Mouse (Mus musculus) liver, postnatal 0 days (tissue): ENCODE results near the gene Zan. TPM values are rescaled to one million over a fixed set of nuclear protein-coding genes. Genes with fewer than 3 reads are reported as not detected.
A peak's percentile ranks its signal among the peaks of the same experiment; 100 is the strongest.

ENCODE experiments used
- ATAC-seq: fragments of 200-750 bp; cut with Nextera tagmentation; 2 replicates; pipeline ENCODE4 v1.8.0; 2017; ENCODE audit warnings: mild to moderate bottlenecking, moderate library complexity
- DNase-seq: peaks from one replicate; pipeline ENCODE4 v3.0.0-alpha.2; 2016
- H3K27ac ChIP-seq: fragments of 300-500 bp; sonication (generic); 2 replicates; pipeline ENCODE4 v1.5.1; 2014; ENCODE audit warnings: antibody characterized with exemption, moderate library complexity, mild to moderate bottlenecking, low read depth
- H3K27me3 ChIP-seq: fragments of 300-500 bp; sonication (generic); 2 replicates; pipeline ENCODE4 v1.6.1; 2014; ENCODE audit warnings: low read length, control low read depth, mixed read lengths; ENCODE audit not compliant: insufficient read depth
- H3K36me3 ChIP-seq: fragments of 300-500 bp; sonication (generic); replicated peaks from 2 replicates; pipeline ENCODE4 v1.6.1; 2014; ENCODE audit warnings: mild to moderate bottlenecking, control low read depth, low read length, moderate library complexity, mixed read lengths; ENCODE audit not compliant: insufficient read depth
- H3K4me1 ChIP-seq: fragments of 300-500 bp; sonication (generic); 2 replicates; pipeline ENCODE4 v1.6.1; 2014; ENCODE audit warnings: antibody characterized with exemption, mild to moderate bottlenecking, control low read depth; ENCODE audit not compliant: insufficient read depth
- H3K4me2 ChIP-seq: fragments of 300-500 bp; sonication (generic); 2 replicates; pipeline ENCODE4 v1.6.1; 2014; ENCODE audit warnings: low read depth, mild to moderate bottlenecking, low read length, moderate library complexity, mixed read lengths
- H3K4me3 ChIP-seq: fragments of 300-500 bp; sonication (generic); 2 replicates; pipeline ENCODE4 v1.5.1; 2014; ENCODE audit warnings: low read depth, low read length
- H3K9ac ChIP-seq: fragments of 300-500 bp; sonication (generic); replicated peaks from 2 replicates; pipeline ENCODE4 v1.6.1; 2014; ENCODE audit warnings: mild to moderate bottlenecking, moderate library complexity
- H3K9me3 ChIP-seq: fragments of 300-500 bp; sonication (generic); 2 replicates; pipeline ENCODE4 v1.6.1; 2016; ENCODE audit warnings: mild to moderate bottlenecking, control low read depth, low read length, mixed read lengths
- CTCF ChIP-seq: sonication (generic); IDR thresholded peaks from 2 replicates; pipeline ENCODE4 v1.5.1; 2016; ENCODE audit warnings: antibody characterized with exemption, low read depth
- EP300 ChIP-seq: IDR thresholded peaks from 2 replicates; pipeline ENCODE4 v1.6.1; 2016; ENCODE audit warnings: antibody characterized with exemption, low read depth, mild to moderate bottlenecking
- WGBS: fragments of 180-500 bp; shearing (Covaris S2); extraction: QIAGEN DNeasy Blood & Tissue Kit; methylation state at CpG from one replicate; pipeline ENCODE4 v1.1.7; 2014; ENCODE audit not compliant: insufficient replicate concordance; 5-methylcytosine and 5-hydroxymethylcytosine counted together
- polyA plus RNA-seq: library from polyadenylated mRNA; unstranded; fragments of >200 nt; fragmentation: Nextera tagmentation; extraction: Ambion mirVana; gene quantifications from 2 replicates; pipeline ENCODE4 v1.2.1, GENCODE M21; 2015

The Zan gene
- polyA plus RNA-seq, 1 experiment from 2014 or later = 0.06 TPM

DNA sequence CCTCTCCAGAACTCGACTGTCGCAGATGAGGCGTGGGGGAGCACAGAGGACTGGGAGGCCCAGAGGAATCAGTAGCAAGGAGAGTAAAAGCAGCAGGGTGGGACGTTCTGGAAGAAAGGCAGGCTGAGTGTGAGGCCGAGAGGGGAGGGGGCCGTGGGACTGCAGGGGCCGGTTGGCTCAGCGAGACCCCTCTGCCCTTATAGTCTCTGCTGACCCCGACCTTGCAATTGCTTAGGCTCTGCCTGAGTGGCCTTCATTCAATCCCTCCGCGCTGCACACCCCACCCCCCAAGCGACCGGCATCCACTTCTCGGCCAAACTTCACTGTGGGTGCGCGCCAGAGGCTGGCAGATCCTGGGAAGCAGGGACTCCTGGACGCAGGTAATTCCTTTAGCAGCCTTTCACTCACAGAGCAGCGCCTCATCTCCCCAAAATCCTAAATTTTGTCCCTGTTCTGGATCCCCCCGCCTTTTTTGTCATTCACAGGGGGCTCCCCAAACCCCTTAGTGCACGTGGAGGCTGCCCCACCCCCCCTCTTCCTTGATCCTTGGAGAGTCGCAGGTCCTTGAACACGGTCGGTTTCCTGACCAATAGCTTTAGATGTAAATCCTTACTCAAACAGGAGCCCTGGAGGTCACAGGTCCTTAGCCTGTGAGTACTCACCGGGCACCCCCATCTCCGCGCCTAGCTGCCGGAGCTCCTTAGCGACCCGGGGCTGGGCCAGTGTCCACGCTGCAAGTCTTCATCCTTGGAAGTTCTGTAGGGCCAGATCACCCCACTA, 8.4 kb upstream of the Zan start:
- no peak overlapping the region for H3K27ac ChIP-seq
- peak overlapping the region; percentile 68 for H3K4me2 ChIP-seq
- H3K9me3 ChIP-seq = no peaks in the 10 kb centered on the region
- no peaks in the 10 kb centered on the region; the same call in 1 of the 2 replicates for H3K4me1 ChIP-seq
- ATAC-seq (no peak), DNase-seq (peak; percentile 20)
- H3K36me3 ChIP-seq = no peaks in the 10 kb centered on the region
- H3K27me3 ChIP-seq = 0 out of 2 replicates have a peak, but pooled peaks cover 13% of the 10 kb centered on the region
- peak overlapping the region; percentile 44 for H3K4me3 ChIP-seq
- 20% methylated on average over 28 of the region's 30 CpGs for WGBS
- no peak for TF ChIP-seq EP300
- no peak for TF ChIP-seq CTCF
- H3K9ac ChIP-seq = peak overlapping the region; percentile 23; the same call in 1 of the 2 replicates

DNA sequence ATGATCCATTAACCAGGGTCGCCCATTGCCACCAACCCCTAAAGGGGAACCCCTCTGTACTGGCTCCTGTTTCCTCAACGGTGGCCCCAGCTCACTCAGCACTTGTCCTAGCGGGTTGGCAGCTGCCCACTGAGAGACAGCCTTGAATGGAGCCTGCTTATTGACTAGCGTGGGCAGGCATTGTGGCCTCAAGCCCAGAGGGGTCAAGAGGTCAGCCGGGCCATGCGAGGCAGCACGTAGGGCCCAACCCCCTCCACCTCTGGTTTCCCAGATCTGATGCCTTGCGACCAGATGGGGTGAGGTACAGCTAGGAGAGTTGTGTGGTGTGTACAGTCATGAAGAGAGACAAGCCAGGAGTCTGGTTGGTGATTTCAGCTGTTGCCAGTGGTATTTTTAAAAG, 5.0 kb upstream of the Zan start:
- Histone ChIP-seq H3K9me3 (no peaks in the 10 kb centered on the region), H3K27ac (peak overlapping the region; percentile 50), H3K4me2 (no peak overlapping the region), H3K4me3 (no peak overlapping the region), H3K9ac (no peak overlapping the region), H3K4me1 (no peaks in the 10 kb centered on the region; the same call in 1 of the 2 replicates), H3K27me3 (0 out of 2 replicates have a peak, but pooled peaks cover 13% of the 10 kb centered on the region), H3K36me3 (no peaks in the 10 kb centered on the region)
- 34% methylated on average over 8 of the region's 8 CpGs for WGBS
- TF ChIP-seq EP300 = no peak
- TF ChIP-seq CTCF = no peak
- ATAC-seq (peak; percentile 94), DNase-seq (peak; percentile 83)

DNA sequence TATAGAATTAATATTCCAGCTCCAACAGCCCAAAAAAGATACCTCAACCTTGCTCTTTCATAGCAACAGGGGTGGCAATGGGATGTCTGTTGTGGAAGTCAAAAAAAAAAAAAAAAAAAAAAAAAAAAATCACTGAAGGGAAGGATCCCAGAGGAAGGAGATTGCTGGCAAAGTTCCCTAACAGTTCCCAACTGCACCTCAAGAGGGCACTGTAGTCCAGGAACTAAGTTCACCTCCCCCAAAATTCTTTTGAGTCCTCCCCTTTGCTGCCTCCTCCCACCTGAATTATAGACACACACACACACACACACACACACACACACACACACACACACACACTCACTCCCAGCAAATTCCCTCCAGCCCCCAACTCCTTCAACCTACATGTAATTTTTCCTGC, 4.3 kb upstream of the Zan start:
- Histone ChIP-seq H3K4me2 (peak overlapping the region; percentile 24; the same call in 1 of the 2 replicates), H3K27me3 (0 out of 2 replicates have a peak, but pooled peaks cover 9% of the 10 kb centered on the region), H3K36me3 (no peaks in the 10 kb centered on the region), H3K9ac (no peak overlapping the region), H3K4me3 (no peak overlapping the region), H3K4me1 (no peaks in the 10 kb centered on the region; the same call in 1 of the 2 replicates), H3K27ac (peak overlapping the region; percentile 50), H3K9me3 (no peaks in the 10 kb centered on the region)
- peak; percentile 80 for DNase-seq
- peak; percentile 27; the same call in 1 of the 2 replicates for ATAC-seq
- TF ChIP-seq EP300 (no peak), CTCF (peak; percentile 78)

- Histone ChIP-seq H3K9me3 (no peaks in the 10 kb centered on the region), H3K9ac (no peak overlapping the region), H3K27me3 (no peaks in the 10 kb centered on the region), H3K4me3 (no peak overlapping the region), H3K4me1 (no peaks in the 10 kb centered on the region), H3K27ac (no peak overlapping the region), H3K36me3 (no peaks in the 10 kb centered on the region), H3K4me2 (no peak overlapping the region)
- no peak for TF ChIP-seq CTCF
- TF ChIP-seq EP300 = no peak
- ATAC-seq (no peak), DNase-seq (no peak)
- WGBS = 73% methylated on average over 2 of the region's 2 CpGs
Measured at GRCm38 (mm10) chr5:137474351-137474750, 2.5 kb downstream of the Zan start.

DNA sequence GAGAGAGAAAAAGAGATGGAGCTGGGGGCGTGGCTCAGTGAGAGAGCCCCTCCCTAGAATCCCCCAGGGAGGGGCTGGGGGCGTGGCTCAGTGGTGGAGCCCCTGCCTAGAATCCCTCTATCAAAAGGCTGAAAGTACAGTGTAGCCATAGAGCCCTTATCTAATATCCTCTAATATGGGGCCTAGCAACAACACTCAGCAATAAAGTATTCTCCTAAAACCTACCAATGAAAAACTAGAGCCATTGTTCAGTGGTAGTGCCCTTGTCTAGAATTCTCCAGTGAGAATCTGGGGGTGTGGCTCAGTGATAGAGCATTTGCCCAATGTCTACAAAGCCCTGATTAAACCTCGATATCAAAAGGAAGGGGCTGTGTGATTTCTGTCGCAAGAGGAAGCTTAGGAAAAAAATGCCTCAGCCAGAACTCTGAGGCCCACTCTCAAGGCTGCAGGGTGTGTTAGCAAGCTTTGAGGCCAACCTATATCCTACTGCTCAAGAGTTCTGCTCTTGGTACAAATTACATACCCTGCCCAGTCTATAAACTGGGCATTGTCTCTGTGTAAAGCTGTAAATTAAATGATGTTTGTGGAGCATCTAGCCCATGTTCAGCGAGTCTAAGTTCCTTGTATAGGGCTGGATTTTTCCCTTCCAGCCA, 4.5 kb downstream of the Zan start:
- H3K27ac ChIP-seq = no peak overlapping the region
- H3K36me3 ChIP-seq = no peaks in the 10 kb centered on the region
- no peak for TF ChIP-seq EP300
- no peak for TF ChIP-seq CTCF
- no peaks in the 10 kb centered on the region for H3K27me3 ChIP-seq
- DNase-seq = no peak
- ATAC-seq = no peak
- H3K9ac ChIP-seq = no peak overlapping the region
- H3K4me2 ChIP-seq = no peak overlapping the region
- H3K9me3 ChIP-seq = no peaks in the 10 kb centered on the region
- H3K4me1 ChIP-seq = no peaks in the 10 kb centered on the region
- H3K4me3 ChIP-seq = no peak overlapping the region
- WGBS = 51% methylated on average over 5 of the region's 5 CpGs

- H3K4me2 ChIP-seq = no peak overlapping the region
- no peak for DNase-seq
- 86% methylated on average over 6 of the region's 6 CpGs for WGBS
- no peaks in the 10 kb centered on the region for H3K9me3 ChIP-seq
- no peaks in the 10 kb centered on the region for H3K27me3 ChIP-seq
- H3K36me3 ChIP-seq = no peaks in the 10 kb centered on the region
- no peak overlapping the region for H3K4me3 ChIP-seq
- TF ChIP-seq EP300 (no peak), CTCF (no peak)
- no peaks in the 10 kb centered on the region for H3K4me1 ChIP-seq
- no peak overlapping the region for H3K27ac ChIP-seq
- no peak overlapping the region for H3K9ac ChIP-seq
- no peak for ATAC-seq
Measured at GRCm38 (mm10) chr5:137466946-137467345, 9.9 kb downstream of the Zan start.
